Mouse (Mus musculus): Measurements from ENCODE around the gene Hnrnpul1.

GRCm38 (mm10) chr7:25783746-25784145 is 29.2 kb upstream of the Hnrnpul1 start:
- TF ChIP-seq POLR2A (IDR thresholded peaks at IDR 0.05; ENCODE audit: borderline replicate concordance, extremely low read depth, insufficient read depth, insufficient read length, poor library complexity, severe bottlenecking) (no peak), CTCF (IDR thresholded peaks at IDR 0.05; ENCODE audit: borderline replicate concordance, extremely low read depth, insufficient read depth, insufficient read length) (no peak)

Data from brain, embryonic 14.5 days (tissue).